Mouse (Mus musculus) cerebellum, adult 11-12 months (tissue): ENCODE results near the gene Gm20821.
"Not testable (repeated sequence)": the region's sequence is repeated elsewhere in the genome, so short reads cannot be mapped to it uniquely, and the experiment has no call there.

Source experiments
- DNase-seq: peaks from one replicate; pipeline ENCODE4 v3.0.0; 2022

The Gm20821 gene

GRCm38 (mm10) chrY:9781504-9781903 is at the start of gene Gm20821:
Gm20821 (plus strand) TSS chrY:9781804.
- DNase-seq = not testable (repeated sequence)
